In the genomic region with DNA sequence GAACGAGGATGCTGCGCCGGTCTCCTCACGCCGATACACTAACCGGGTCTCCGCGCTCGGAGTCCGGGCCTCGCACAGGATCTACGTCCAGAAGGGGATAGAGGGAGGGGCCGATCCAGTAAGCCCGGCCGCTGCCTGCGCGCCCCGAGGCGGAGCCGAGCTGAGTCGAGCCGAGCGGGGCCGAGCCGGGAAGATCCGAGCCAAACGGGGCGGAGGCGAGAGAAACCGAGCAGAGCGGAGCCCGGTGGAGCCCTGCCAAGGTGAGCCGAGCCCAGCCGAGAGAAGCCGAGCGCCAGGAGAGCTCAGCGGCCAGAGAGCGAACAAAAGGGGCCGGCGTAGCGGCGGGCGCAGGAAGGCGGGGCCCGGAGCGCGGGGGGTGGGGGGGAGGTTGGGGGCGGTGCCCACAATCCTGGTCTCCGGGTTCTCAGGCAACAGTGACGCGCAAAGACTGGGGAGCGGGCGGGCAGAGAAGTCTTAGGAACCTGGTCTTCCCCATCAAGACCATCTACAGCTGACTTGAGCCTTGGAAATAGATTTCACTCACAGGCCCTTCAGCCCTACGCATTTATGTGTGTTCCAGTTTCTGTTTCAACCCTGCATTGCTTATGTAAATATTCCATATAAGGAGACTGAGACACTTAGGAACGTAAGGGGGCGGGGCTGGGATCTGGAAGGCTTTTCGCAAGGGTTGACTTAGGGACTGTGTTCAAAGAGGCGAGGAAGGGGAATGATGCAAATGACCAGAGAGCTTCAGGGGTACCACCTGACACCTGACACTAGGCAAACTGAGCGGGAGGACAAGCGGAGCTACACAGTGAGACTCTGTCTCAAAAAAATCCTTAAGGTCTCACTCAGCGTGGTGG, we compare ENCODE assay signal across 8 mouse cellular contexts. TPM values are rescaled to one million over a fixed set of nuclear protein-coding genes. Genes with fewer than 3 reads are reported as not detected.
DNase-seq lines count a peak whose midpoint lies in the region; ATAC-seq lines count a peak whose summit lies in the region.

A gene (minus strand): TSS at position 325 of the 863 bp plus-strand sequence.

- peak within 1 kb of the TSS; percentile 79 for H3K27ac ChIP-seq in brown adipose tissue, adult 24 weeks (replicated peaks; ENCODE audit: low read depth, low read length)
- peak within 1 kb of the TSS; percentile 89 to 90 for H3K27ac ChIP-seq in heart, embryonic 14.5 days (replicated peaks in 1 of 2; ENCODE audit: control insufficient read depth in 1 of 2, insufficient read depth in 1 of 2, low read depth in 2 of 2, low read length in 2 of 2)
- peak within 1 kb of the TSS; percentile 48 for H3K27ac ChIP-seq in liver, embryonic 13.5 days
- H3K27ac ChIP-seq in stomach, embryonic 16.5 days (ENCODE audit: low read length), result peak within 1 kb of the TSS; percentile 93

- peak within 1 kb of the TSS; percentile 91 for H3K4me3 ChIP-seq in brown adipose tissue, adult 24 weeks (ENCODE audit: insufficient read depth, low read depth, low read length)
- peak within 1 kb of the TSS; percentile 73 to 86 for H3K4me3 ChIP-seq in heart, embryonic 14.5 days (ENCODE audit: control insufficient read depth in 1 of 2, insufficient read depth in 1 of 2, low read depth in 1 of 2, low read length in 2 of 2)
- peak within 1 kb of the TSS; percentile 66 for H3K4me3 ChIP-seq in liver, embryonic 13.5 days (replicated peaks)
- H3K4me3 ChIP-seq in stomach, embryonic 16.5 days (replicated peaks; ENCODE audit: low read length), result peak within 1 kb of the TSS; percentile 73

- no peaks in the 10 kb centered on the region for H3K27me3 ChIP-seq in heart, embryonic 14.5 days (ENCODE audit: control insufficient read depth, insufficient read depth, low read length)
- peaks cover 26% of the 10 kb centered on the region for H3K27me3 ChIP-seq in liver, embryonic 13.5 days
- H3K27me3 ChIP-seq in stomach, embryonic 16.5 days (ENCODE audit: control insufficient read depth, insufficient read depth, low read length), result no peaks in the 10 kb centered on the region

- peak within 1 kb of the TSS; percentile 78 for H3K4me2 ChIP-seq in heart, embryonic 14.5 days (ENCODE audit: low read length)
- peak within 1 kb of the TSS; percentile 89 for H3K4me2 ChIP-seq in liver, embryonic 13.5 days
- peak within 1 kb of the TSS; percentile 75 for H3K4me2 ChIP-seq in stomach, embryonic 16.5 days (ENCODE audit: low read depth, low read length)

- WGBS in heart, embryonic 14.5 days, result 1% methylated on average over 59 of the region's 61 CpGs
- WGBS in liver, embryonic 13.5 days (ENCODE audit: insufficient replicate concordance), result 3% methylated on average over 61 of the region's 61 CpGs
- under 1% methylated on average over 61 of the region's 61 CpGs for WGBS in stomach, embryonic 16.5 days

- H3K4me1 ChIP-seq in brown adipose tissue, adult 24 weeks (ENCODE audit: control insufficient read depth, insufficient read depth, insufficient read length, low read length), result peaks cover 8% of the 10 kb centered on the region; the same call in 1 of the 2 replicates
- peaks cover 7 to 16% of the 10 kb centered on the region in 2 experiments for H3K4me1 ChIP-seq in heart, embryonic 14.5 days (ENCODE audit: control insufficient read depth in 2 of 2, insufficient read depth in 2 of 2, low read length in 2 of 2)
- H3K4me1 ChIP-seq in liver, embryonic 13.5 days (replicated peaks), result peaks cover 56% of the 10 kb centered on the region
- H3K4me1 ChIP-seq in stomach, embryonic 16.5 days (ENCODE audit: control insufficient read depth, insufficient read depth, low read length), result peaks cover 23% of the 10 kb centered on the region

- peak; percentile 92 for DNase-seq in CD4-positive helper T cell, adult 2 months (ENCODE audit: low read depth, low spot score)
- peak; percentile 93 for DNase-seq in fibroblast of lung, adult 2 months (ENCODE audit: low read depth)
- DNase-seq in kidney, postnatal 14 days, result peak; percentile 99
- peak; percentile 65 for DNase-seq in liver, embryonic 13.5 days
- peak; percentile 92 for DNase-seq in neural tube, embryonic 10.5 days (ENCODE audit: extremely low spot score, low spot score)

- peak; percentile 95 for ATAC-seq in heart, embryonic 14.5 days (ENCODE audit: insufficient number of reproducible peaks, insufficient read depth, low FRiP score, low read depth)
- ATAC-seq in liver, embryonic 13.5 days (ENCODE audit: low read depth), result peak; percentile 83
- ATAC-seq in stomach, embryonic 16.5 days (ENCODE audit: insufficient read depth, low FRiP score), result peak; percentile 94

- no peaks in the 10 kb centered on the region for H3K9me3 ChIP-seq in heart, embryonic 14.5 days (ENCODE audit: control insufficient read depth, low read length)
- H3K9me3 ChIP-seq in liver, embryonic 13.5 days (replicated peaks), result no peaks in the 10 kb centered on the region
- H3K9me3 ChIP-seq in stomach, embryonic 16.5 days (replicated peaks; ENCODE audit: control insufficient read depth, low read length), result no peaks in the 10 kb centered on the region

- H3K36me3 ChIP-seq in heart, embryonic 14.5 days (ENCODE audit: control insufficient read depth, insufficient read depth, low read length), result no peaks in the 10 kb centered on the region
- no peaks in the 10 kb centered on the region for H3K36me3 ChIP-seq in liver, embryonic 13.5 days
- H3K36me3 ChIP-seq in stomach, embryonic 16.5 days (ENCODE audit: control insufficient read depth, insufficient read depth, low read length), result no peaks in the 10 kb centered on the region

- peak within 1 kb of the TSS; percentile 77 for H3K9ac ChIP-seq in heart, embryonic 14.5 days (ENCODE audit: low read length)
- H3K9ac ChIP-seq in liver, embryonic 13.5 days, result peak within 1 kb of the TSS; percentile 75
- peak within 1 kb of the TSS; percentile 87 for H3K9ac ChIP-seq in stomach, embryonic 16.5 days (ENCODE audit: low read length)

RNA-seq across cellular contexts. Expression of the gene that starts here (rescaled TPM):
- polyA plus RNA-seq in brown adipose tissue, adult 24 weeks (2012; ENCODE audit: insufficient read depth, insufficient read length, missing spikeins), result 4.0 and 6.9 TPM in 2 replicates
- polyA plus RNA-seq in heart, embryonic 14.5 days (2014; fragmentation: Nextera tagmentation; extraction: Ambion mirVana), result 1.2 and 1.9 TPM in 2 replicates
- polyA plus RNA-seq in liver, embryonic 13.5 days (2015; fragmentation: Nextera tagmentation; extraction: Ambion mirVana), result 0.37 and 0.50 TPM in 2 replicates
- 2.9 and 3.5 TPM in 2 replicates for polyA plus RNA-seq in stomach, embryonic 16.5 days (2015; fragmentation: Nextera tagmentation; extraction: Ambion mirVana)

Comparison
In these comparisons a context has a peak if more than half of its experiments do, and no peak if none do; other contexts are left out.
1. Peak in every context shown above with its lines: DNase-seq, ATAC-seq, H3K4me3 ChIP-seq and H3K27ac ChIP-seq.
2. Peak in DNase-seq, ATAC-seq, H3K4me3 ChIP-seq, H3K27ac ChIP-seq, H3K9ac ChIP-seq and H3K4me2 ChIP-seq in liver, embryonic 13.5 days; RNA of the gene not detected or under 1 TPM.